Mouse (Mus musculus) lung, postnatal 0 days (tissue): ENCODE results near the gene Cntnap2. TPM values are rescaled to one million over a fixed set of nuclear protein-coding genes. Genes with fewer than 3 reads are reported as not detected.

Experiments used
- ATAC-seq: fragments of 200-750 bp; cut with Nextera tagmentation; 2 replicates; pipeline ENCODE4 v1.8.0; 2017; ENCODE audit warnings: moderate library complexity
- DNase-seq: peaks from one replicate; pipeline ENCODE4 v3.0.0-alpha.2; 2016; ENCODE audit warnings: low spot score
- H3K27ac ChIP-seq: fragments of 300-500 bp; sonication (generic); 2 replicates; pipeline ENCODE4 v1.5.1; 2014; ENCODE audit warnings: antibody characterized with exemption, mild to moderate bottlenecking, low read length, mixed read lengths
- H3K27me3 ChIP-seq: fragments of 300-500 bp; sonication (generic); replicated peaks from 2 replicates; pipeline ENCODE4 v1.6.1; 2014; ENCODE audit warnings: low read length, mixed read lengths; ENCODE audit not compliant: insufficient read depth
- H3K36me3 ChIP-seq: fragments of 300-500 bp; sonication (generic); 2 replicates; pipeline ENCODE4 v1.6.1; 2014; ENCODE audit warnings: low read length, mixed read lengths; ENCODE audit not compliant: insufficient read depth
- H3K4me1 ChIP-seq: fragments of 300-500 bp; sonication (generic); 2 replicates; pipeline ENCODE4 v1.6.1; 2014; ENCODE audit warnings: antibody characterized with exemption, low read depth, low read length, mixed read lengths; ENCODE audit not compliant: insufficient read depth
- H3K4me2 ChIP-seq: fragments of 300-500 bp; sonication (generic); replicated peaks from 2 replicates; pipeline ENCODE4 v1.6.1; 2014; ENCODE audit warnings: low read depth, mild to moderate bottlenecking, low read length, moderate library complexity, mixed read lengths
- H3K4me3 ChIP-seq: fragments of 300-500 bp; sonication (generic); 2 replicates; pipeline ENCODE4 v1.5.1; 2014; ENCODE audit warnings: low read depth, low read length
- H3K9ac ChIP-seq: fragments of 300-500 bp; sonication (generic); replicated peaks from 2 replicates; pipeline ENCODE4 v1.6.1; 2014; ENCODE audit warnings: low read depth, mild to moderate bottlenecking
- H3K9me3 ChIP-seq: fragments of 300-500 bp; sonication (generic); 2 replicates; pipeline ENCODE4 v1.6.1; 2016; ENCODE audit warnings: low read length, mixed read lengths
- CTCF ChIP-seq: IDR thresholded peaks from 2 replicates; pipeline ENCODE4 v1.5.1; 2016; ENCODE audit warnings: antibody characterized with exemption, mild to moderate bottlenecking
- EP300 ChIP-seq: IDR thresholded peaks from 2 replicates; pipeline ENCODE4 v1.6.1; 2016; ENCODE audit warnings: antibody characterized with exemption, mild to moderate bottlenecking, control low read depth
- WGBS: fragments of 180-500 bp; shearing (Covaris S2); extraction: QIAGEN DNeasy Blood & Tissue Kit; methylation state at CpG from one replicate; pipeline ENCODE4 v1.1.7; 2014; 5-methylcytosine and 5-hydroxymethylcytosine counted together
- polyA plus RNA-seq: library from polyadenylated mRNA; unstranded; fragments of >200 nt; fragmentation: Nextera tagmentation; extraction: Ambion mirVana; gene quantifications from 2 replicates; pipeline ENCODE4 v1.2.1, GENCODE M21; 2015

Gene Cntnap2
- polyA plus RNA-seq, 1 experiment from 2014 or later: 0.10 TPM

GRCm38 (mm10) chr6:45841626-45842341 lies 782.6 kb downstream of the Cntnap2 start:
- Histone ChIP-seq H3K9me3 (no peaks in the 10 kb centered on the region), H3K27ac (no peak overlapping the region), H3K4me2 (no peak overlapping the region), H3K9ac (no peak overlapping the region), H3K4me3 (no peak overlapping the region), H3K4me1 (no peaks in the 10 kb centered on the region), H3K27me3 (no peaks in the 10 kb centered on the region), H3K36me3 (no peaks in the 10 kb centered on the region)
- DNase-seq (no peak), ATAC-seq (no peak)
- WGBS: 71% methylated on average over 4 of the region's 4 CpGs
- no peak for TF ChIP-seq CTCF
- no peak for TF ChIP-seq EP300

- 64% methylated on average over 1 of the region's 1 CpGs for WGBS
- Histone ChIP-seq H3K9me3 (no peaks in the 10 kb centered on the region), H3K9ac (no peak overlapping the region), H3K36me3 (no peaks in the 10 kb centered on the region), H3K4me3 (no peak overlapping the region), H3K27me3 (no peaks in the 10 kb centered on the region), H3K4me1 (no peaks in the 10 kb centered on the region), H3K27ac (no peak overlapping the region), H3K4me2 (no peak overlapping the region)
- ATAC-seq (no peak), DNase-seq (no peak)
- TF ChIP-seq CTCF (no peak), EP300 (no peak)
These were observed 784.6 kb downstream of the Cntnap2 start for GRCm38 (mm10) chr6:45843736-45844135.

GRCm38 (mm10) chr6:45871409-45871992 lies 812.3 kb downstream of the Cntnap2 start:
- no peaks in the 10 kb centered on the region for H3K4me1 ChIP-seq
- no peaks in the 10 kb centered on the region for H3K36me3 ChIP-seq
- no peak overlapping the region for H3K4me3 ChIP-seq
- ATAC-seq (no peak), DNase-seq (no peak)
- H3K4me2 ChIP-seq: no peak overlapping the region
- WGBS: 56% methylated on average over 3 of the region's 3 CpGs
- no peaks in the 10 kb centered on the region for H3K9me3 ChIP-seq
- no peak overlapping the region for H3K9ac ChIP-seq
- no peaks in the 10 kb centered on the region for H3K27me3 ChIP-seq
- no peak overlapping the region for H3K27ac ChIP-seq
- no peak for TF ChIP-seq EP300
- TF ChIP-seq CTCF: no peak

GRCm38 (mm10) chr6:45885486-45885885 lies 826.3 kb downstream of the Cntnap2 start:
- no peaks in the 10 kb centered on the region for H3K27me3 ChIP-seq
- no peak overlapping the region for H3K4me3 ChIP-seq
- no peaks in the 10 kb centered on the region for H3K36me3 ChIP-seq
- DNase-seq (no peak), ATAC-seq (no peak)
- H3K9ac ChIP-seq: no peak overlapping the region
- no peak overlapping the region for H3K4me2 ChIP-seq
- no peaks in the 10 kb centered on the region for H3K4me1 ChIP-seq
- H3K27ac ChIP-seq: no peak overlapping the region
- WGBS: 69% methylated on average over 1 of the region's 1 CpGs
- no peaks in the 10 kb centered on the region for H3K9me3 ChIP-seq
- TF ChIP-seq CTCF: no peak
- TF ChIP-seq EP300: no peak

- Histone ChIP-seq H3K9ac (no peak overlapping the region), H3K4me2 (no peak overlapping the region), H3K9me3 (no peaks in the 10 kb centered on the region), H3K27me3 (no peaks in the 10 kb centered on the region), H3K4me3 (no peak overlapping the region), H3K36me3 (no peaks in the 10 kb centered on the region), H3K4me1 (no peaks in the 10 kb centered on the region), H3K27ac (no peak overlapping the region)
- ATAC-seq (no peak), DNase-seq (no peak)
- TF ChIP-seq CTCF (no peak), EP300 (no peak)
- WGBS: 36% methylated on average over 3 of the region's 3 CpGs
These were observed 828.7 kb downstream of the Cntnap2 start for GRCm38 (mm10) chr6:45887901-45888300.

- Histone ChIP-seq H3K27me3 (no peaks in the 10 kb centered on the region), H3K4me1 (no peaks in the 10 kb centered on the region), H3K9ac (no peak overlapping the region), H3K27ac (no peak overlapping the region), H3K4me2 (no peak overlapping the region), H3K36me3 (no peaks in the 10 kb centered on the region), H3K4me3 (no peak overlapping the region), H3K9me3 (no peaks in the 10 kb centered on the region)
- ATAC-seq (no peak), DNase-seq (no peak)
- WGBS: 52% methylated on average over 3 of the region's 3 CpGs
- TF ChIP-seq CTCF (no peak), EP300 (no peak)
These were observed 879.1 kb downstream of the Cntnap2 start for GRCm38 (mm10) chr6:45938263-45938662.
